Mouse (Mus musculus): ENCODE measurements at regions not wholly inside any gene's neighbourhood (a gene's known extent, or its start where the extent isn't known, plus 50 kb on each side); places are given as distances from the start of the nearest gene placed in this dataset.

GRCm38 (mm10) chr8:89370816-89371772 lies 327.1 kb upstream of the Sall1 start:
- no peak for TF ChIP-seq POLR2A (IDR thresholded peaks at IDR 0.05; ENCODE audit: borderline replicate concordance, control insufficient read depth, low read depth, low read length)
- TF ChIP-seq CTCF (IDR thresholded peaks at IDR 0.05; ENCODE audit: control insufficient read depth, insufficient read depth, low read length): no peak

Measured in bone marrow, adult 2 months (tissue).